Mouse (Mus musculus) heart, adult 2 months (tissue): ENCODE data around the gene Cygb.

Source experiments
- CTCF ChIP-seq: fragments of 200-600 bp; IDR thresholded peaks from 2 replicates; pipeline ENCODE4 v1.8.1; 2022; ENCODE audit warnings: antibody characterized with exemption, mild to moderate bottlenecking, moderate library complexity
- EP300 ChIP-seq: fragments of 200-500 bp; IDR thresholded peaks from 2 replicates; pipeline ENCODE4 v1.6.1; 2011; ENCODE audit warnings: low read depth, low read length, control low read depth; ENCODE audit not compliant: insufficient read depth
- POLR2A ChIP-seq: fragments of 200-500 bp; IDR thresholded peaks from 2 replicates; pipeline ENCODE4 v1.6.1; 2011; ENCODE audit warnings: mild to moderate bottlenecking, low read depth, low read length, control low read depth; ENCODE audit not compliant: insufficient read depth

DNA sequence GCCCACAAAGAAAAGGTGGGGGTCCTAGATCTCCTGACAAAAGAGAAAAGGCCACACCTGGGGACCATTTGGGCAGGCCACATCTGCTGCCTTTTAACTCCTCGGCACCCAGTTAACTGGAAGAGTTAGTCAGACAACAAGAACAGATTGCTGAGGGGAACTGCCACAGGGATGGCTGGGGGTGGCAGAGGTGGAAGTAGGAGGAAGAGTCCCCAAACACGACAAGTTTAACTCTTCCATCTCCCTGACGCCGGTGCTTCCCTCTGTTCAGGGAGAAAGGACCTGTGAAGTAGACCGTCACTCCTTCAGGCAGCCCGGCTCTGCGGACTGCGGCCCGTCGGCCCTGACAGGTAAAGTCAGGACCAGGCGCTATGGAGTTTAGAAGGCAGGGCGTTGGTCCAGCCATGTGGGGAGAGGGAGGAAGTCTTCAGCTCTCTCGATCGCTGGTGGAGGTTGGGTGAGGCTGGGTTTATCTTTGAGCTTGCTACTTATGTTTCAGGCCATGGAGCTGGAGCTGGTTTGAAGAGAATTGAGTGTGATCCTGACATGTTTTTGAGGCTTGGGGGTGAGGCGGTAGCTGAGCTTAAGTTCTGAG is 5.0 kb upstream of the Cygb start:
- no peak for TF ChIP-seq CTCF
- no peak for TF ChIP-seq EP300
- no peak for TF ChIP-seq POLR2A
